Mouse (Mus musculus): ENCODE results near the gene Heatr5a.

GRCm38 (mm10) chr12:51887301-51888290, 83.5 kb downstream of the Heatr5a start:
- TF ChIP-seq CTCF (IDR thresholded peaks at IDR 0.05; ENCODE audit: low read depth) (no peak), EP300 (optimal IDR thresholded peaks at IDR 0.05) (no peak)
